Mouse (Mus musculus) midbrain, embryonic 10.5 days (tissue): Measurements from ENCODE around the gene Pde6h. TPM values are rescaled to one million over a fixed set of nuclear protein-coding genes. Genes with fewer than 3 reads are reported as not detected.
"Not testable (repeated sequence)": the region's sequence is repeated elsewhere in the genome, so short reads cannot be mapped to it uniquely, and the experiment has no call there.

ENCODE experiments used
- DNase-seq: peaks from one replicate; pipeline ENCODE4 v3.0.0-alpha.2; 2017; ENCODE audit warnings: low spot score
- H3K27ac ChIP-seq: fragments of 300-500 bp; sonication (generic); replicated peaks from 2 replicates; pipeline ENCODE4 v1.5.1; 2016; ENCODE audit warnings: mild to moderate bottlenecking
- H3K27me3 ChIP-seq: fragments of 300-500 bp; sonication (generic); 2 replicates; pipeline ENCODE4 v1.6.1; 2016; ENCODE audit warnings: low read depth, mild to moderate bottlenecking; ENCODE audit not compliant: poor library complexity, severe bottlenecking
- H3K36me3 ChIP-seq: fragments of 300-500 bp; sonication (generic); 2 replicates; pipeline ENCODE4 v1.6.1; 2016; ENCODE audit warnings: mild to moderate bottlenecking, moderate library complexity
- H3K4me1 ChIP-seq: fragments of 300-500 bp; sonication (generic); 2 replicates; pipeline ENCODE4 v1.6.1; 2016
- H3K4me3 ChIP-seq: fragments of 300-500 bp; sonication (generic); 2 replicates; pipeline ENCODE4 v1.5.1; 2016; ENCODE audit warnings: mild to moderate bottlenecking, moderate library complexity
- H3K9me3 ChIP-seq: fragments of 300-500 bp; sonication (generic); replicated peaks from 2 replicates; pipeline ENCODE4 v1.6.1; 2016; ENCODE audit warnings: mild to moderate bottlenecking
- WGBS: fragments of 180-500 bp; shearing (Covaris S2); methylation state at CpG from one replicate; pipeline ENCODE4 v1.1.7; 2016; 5-methylcytosine and 5-hydroxymethylcytosine counted together
- polyA plus RNA-seq: library from polyadenylated mRNA; unstranded; fragments of >200 nt; fragmentation: Nextera tagmentation; extraction: Ambion mirVana; gene quantifications from 2 replicates; pipeline ENCODE4 v1.2.1, GENCODE M21; 2016

Pde6h gene
- polyA plus RNA-seq = not detected in 2 replicates

GRCm38 (mm10) chr6:136923532-136923931 is at the start of gene Pde6h:
Gene Pde6h (plus strand): TSS chr6:136923832.
- WGBS = 90% methylated on average over 8 of the region's 8 CpGs
- no peak for DNase-seq
- Histone ChIP-seq H3K4me3 (no peak within 1 kb of the TSS), H3K36me3 (no peaks in the 10 kb centered on the region), H3K27ac (no peak within 1 kb of the TSS), H3K27me3 (no peaks in the 10 kb centered on the region), H3K9me3 (no peaks in the 10 kb centered on the region), H3K4me1 (0 out of 2 replicates have a peak, but pooled peaks cover 3% of the 10 kb centered on the region)

- H3K9me3 ChIP-seq = no peaks in the 10 kb centered on the region
- DNase-seq = no peak
- no peak overlapping the region for H3K4me3 ChIP-seq
- no peaks in the 10 kb centered on the region for H3K36me3 ChIP-seq
- no peaks in the 10 kb centered on the region for H3K4me1 ChIP-seq
- H3K27me3 ChIP-seq = no peaks in the 10 kb centered on the region
- 85% methylated on average over 8 of the region's 8 CpGs for WGBS
- H3K27ac ChIP-seq = no peak overlapping the region
These were observed 49.0 kb upstream of the Pde6h start for GRCm38 (mm10) chr6:136874599-136874998.

GRCm38 (mm10) chr6:136875670-136876069 is 48.0 kb upstream of the Pde6h start, which contains the start of gene Mgp:
Gene Mgp (minus strand): TSS chr6:136875823.
- Histone ChIP-seq H3K27me3 (no peaks in the 10 kb centered on the region), H3K9me3 (no peaks in the 10 kb centered on the region), H3K4me3 (no peak within 1 kb of the TSS), H3K27ac (no peak within 1 kb of the TSS), H3K4me1 (no peaks in the 10 kb centered on the region), H3K36me3 (no peaks in the 10 kb centered on the region)
- 64% methylated on average over 9 of the region's 9 CpGs for WGBS
- no peak for DNase-seq

GRCm38 (mm10) chr6:136881678-136882077 is 42.0 kb upstream of the Pde6h start:
- Histone ChIP-seq H3K27ac (no peak overlapping the region), H3K4me3 (no peak overlapping the region), H3K9me3 (no peaks in the 10 kb centered on the region), H3K27me3 (no peaks in the 10 kb centered on the region), H3K4me1 (no peaks in the 10 kb centered on the region), H3K36me3 (no peaks in the 10 kb centered on the region)
- no peak for DNase-seq
- WGBS = 83% methylated on average over 8 of the region's 8 CpGs

- Histone ChIP-seq H3K4me1 (no peaks in the 10 kb centered on the region), H3K4me3 (no peak overlapping the region), H3K27me3 (no peaks in the 10 kb centered on the region), H3K36me3 (no peaks in the 10 kb centered on the region), H3K27ac (no peak overlapping the region), H3K9me3 (no peaks in the 10 kb centered on the region)
- DNase-seq = no peak
- 87% methylated on average over 3 of the region's 3 CpGs for WGBS
These were observed 40.2 kb upstream of the Pde6h start for GRCm38 (mm10) chr6:136883431-136883915.

- 95% methylated on average over 6 of the region's 6 CpGs for WGBS
- Histone ChIP-seq H3K27me3 (no peaks in the 10 kb centered on the region), H3K36me3 (no peaks in the 10 kb centered on the region), H3K27ac (no peak overlapping the region), H3K4me1 (no peaks in the 10 kb centered on the region), H3K9me3 (no peaks in the 10 kb centered on the region), H3K4me3 (no peak overlapping the region)
- no peak for DNase-seq
These were observed 39.7 kb upstream of the Pde6h start for GRCm38 (mm10) chr6:136883961-136884360.

- H3K9me3 ChIP-seq, H3K4me1 ChIP-seq, DNase-seq, H3K36me3 ChIP-seq, H3K27ac ChIP-seq, H3K4me3 ChIP-seq, H3K27me3 ChIP-seq: not testable (repeated sequence)
- WGBS = 52% methylated on average over 1 of the region's 1 CpGs
These were observed 38.9 kb upstream of the Pde6h start for GRCm38 (mm10) chr6:136884766-136885165.

GRCm38 (mm10) chr6:136887854-136888253 is 35.8 kb upstream of the Pde6h start:
- DNase-seq = no peak
- H3K4me3 ChIP-seq = no peak overlapping the region
- H3K9me3 ChIP-seq = no peaks in the 10 kb centered on the region
- no peaks in the 10 kb centered on the region for H3K4me1 ChIP-seq
- WGBS = 88% methylated on average over 9 of the region's 9 CpGs
- no peak overlapping the region for H3K27ac ChIP-seq
- no peaks in the 10 kb centered on the region for H3K36me3 ChIP-seq
- H3K27me3 ChIP-seq = no peaks in the 10 kb centered on the region

GRCm38 (mm10) chr6:136889067-136889466 is 34.6 kb upstream of the Pde6h start:
- no peak for DNase-seq
- no peaks in the 10 kb centered on the region for H3K27me3 ChIP-seq
- H3K4me1 ChIP-seq = no peaks in the 10 kb centered on the region
- H3K27ac ChIP-seq = no peak overlapping the region
- H3K36me3 ChIP-seq = no peaks in the 10 kb centered on the region
- no peaks in the 10 kb centered on the region for H3K9me3 ChIP-seq
- 94% methylated on average over 6 of the region's 6 CpGs for WGBS
- H3K4me3 ChIP-seq = no peak overlapping the region

GRCm38 (mm10) chr6:136889554-136889953 is 34.1 kb upstream of the Pde6h start:
- Histone ChIP-seq H3K9me3 (no peaks in the 10 kb centered on the region), H3K4me3 (no peak overlapping the region), H3K36me3 (no peaks in the 10 kb centered on the region), H3K4me1 (no peaks in the 10 kb centered on the region), H3K27ac (no peak overlapping the region), H3K27me3 (no peaks in the 10 kb centered on the region)
- WGBS = 90% methylated on average over 6 of the region's 6 CpGs
- DNase-seq = no peak

GRCm38 (mm10) chr6:136892002-136892401 is 31.6 kb upstream of the Pde6h start:
- Histone ChIP-seq H3K27ac (no peak overlapping the region), H3K4me3 (no peak overlapping the region), H3K27me3 (no peaks in the 10 kb centered on the region), H3K4me1 (no peaks in the 10 kb centered on the region), H3K9me3 (no peaks in the 10 kb centered on the region), H3K36me3 (no peaks in the 10 kb centered on the region)
- WGBS = 84% methylated on average over 2 of the region's 2 CpGs
- DNase-seq = no peak

GRCm38 (mm10) chr6:136894532-136895339 is 28.9 kb upstream of the Pde6h start:
- DNase-seq = no peak
- H3K4me3 ChIP-seq = no peak overlapping the region

GRCm38 (mm10) chr6:136897789-136898188 is 25.8 kb upstream of the Pde6h start:
- Histone ChIP-seq H3K36me3 (no peaks in the 10 kb centered on the region), H3K9me3 (no peaks in the 10 kb centered on the region), H3K27me3 (no peaks in the 10 kb centered on the region), H3K27ac (no peak overlapping the region), H3K4me1 (no peaks in the 10 kb centered on the region), H3K4me3 (no peak overlapping the region)
- 88% methylated on average over 4 of the region's 4 CpGs for WGBS
- no peak for DNase-seq

More at GRCm38 (mm10) chr6:136894532-136895339, 28.9 kb upstream of the Pde6h start:
- H3K9me3 ChIP-seq = no peaks in the 10 kb centered on the region
- H3K36me3 ChIP-seq = no peaks in the 10 kb centered on the region
- H3K4me1 ChIP-seq = no peaks in the 10 kb centered on the region
- 65% methylated on average over 15 of the region's 15 CpGs for WGBS
- no peak overlapping the region for H3K27ac ChIP-seq
- H3K27me3 ChIP-seq = no peaks in the 10 kb centered on the region
